Mouse (Mus musculus) limb, embryonic 10.5 days (tissue): ENCODE results near the gene Pum3. TPM values are rescaled to one million over a fixed set of nuclear protein-coding genes. Genes with fewer than 3 reads are reported as not detected.
A peak's percentile ranks its signal among the peaks of the same experiment; 100 is the strongest.

Experiments
- DNase-seq: peaks from one replicate; pipeline ENCODE4 v3.0.0-alpha.2; 2017; ENCODE audit warnings: low spot score
- H3K27ac ChIP-seq: fragments of 300-500 bp; sonication (generic); 2 replicates; pipeline ENCODE4 v1.5.1; 2016; ENCODE audit warnings: mild to moderate bottlenecking
- H3K27me3 ChIP-seq: fragments of 300-500 bp; sonication (generic); 2 replicates; pipeline ENCODE4 v1.6.1; 2016; ENCODE audit warnings: low read depth, mild to moderate bottlenecking; ENCODE audit not compliant: poor library complexity, severe bottlenecking
- H3K36me3 ChIP-seq: fragments of 300-500 bp; sonication (generic); 2 replicates; pipeline ENCODE4 v1.6.1; 2016; ENCODE audit warnings: mild to moderate bottlenecking, moderate library complexity
- H3K4me1 ChIP-seq: fragments of 300-500 bp; sonication (generic); 2 replicates; pipeline ENCODE4 v1.6.1; 2016
- H3K4me3 ChIP-seq: fragments of 300-500 bp; sonication (generic); 2 replicates; pipeline ENCODE4 v1.5.1; 2016; ENCODE audit warnings: mild to moderate bottlenecking, moderate library complexity
- H3K9me3 ChIP-seq: fragments of 300-500 bp; sonication (generic); replicated peaks from 2 replicates; pipeline ENCODE4 v1.6.1; 2016; ENCODE audit warnings: mild to moderate bottlenecking
- WGBS: fragments of 180-500 bp; shearing (Covaris S2); methylation state at CpG from one replicate; pipeline ENCODE4 v1.1.7; 2016; 5-methylcytosine and 5-hydroxymethylcytosine counted together
- polyA plus RNA-seq: library from polyadenylated mRNA; unstranded; fragments of >200 nt; fragmentation: Nextera tagmentation; extraction: Ambion mirVana; gene quantifications from 2 replicates; pipeline ENCODE4 v1.2.1, GENCODE M21; 2016

Gene Pum3
- polyA plus RNA-seq, 1 experiment from 2014 or later, result 92.5 TPM

DNA sequence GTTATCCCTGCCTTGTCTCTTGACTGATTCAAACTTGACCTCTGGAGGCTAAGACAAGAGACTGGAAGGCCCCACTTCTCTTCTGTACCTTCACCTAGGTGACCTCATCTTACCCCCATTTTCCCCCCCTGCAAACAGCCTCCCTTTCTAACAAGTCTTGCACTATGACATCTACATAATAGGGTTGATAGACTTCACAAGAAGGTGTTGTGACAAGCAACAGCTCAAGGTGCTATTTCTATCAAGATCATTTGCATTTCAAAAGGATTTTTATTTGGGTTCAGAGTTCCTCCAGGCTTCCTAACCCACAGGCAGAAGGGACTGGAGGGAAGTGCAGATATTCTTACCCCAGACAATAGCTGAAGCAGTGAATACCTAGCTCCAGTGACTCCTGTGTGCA is 44.3 kb downstream of the Pum3 start:
- peaks cover 65% of the 10 kb centered on the region for H3K36me3 ChIP-seq
- no peak overlapping the region for H3K27ac ChIP-seq
- no peak overlapping the region for H3K4me3 ChIP-seq
- H3K27me3 ChIP-seq, result no peaks in the 10 kb centered on the region
- DNase-seq, result no peak
- no peaks in the 10 kb centered on the region for H3K4me1 ChIP-seq
- H3K9me3 ChIP-seq, result no peaks in the 10 kb centered on the region

GRCm38 (mm10) chr19:27383266-27383665 is 46.4 kb downstream of the Pum3 start:
- Histone ChIP-seq H3K9me3 (no peaks in the 10 kb centered on the region), H3K27me3 (no peaks in the 10 kb centered on the region)
- WGBS, result 90% methylated on average over 5 of the region's 5 CpGs

DNA sequence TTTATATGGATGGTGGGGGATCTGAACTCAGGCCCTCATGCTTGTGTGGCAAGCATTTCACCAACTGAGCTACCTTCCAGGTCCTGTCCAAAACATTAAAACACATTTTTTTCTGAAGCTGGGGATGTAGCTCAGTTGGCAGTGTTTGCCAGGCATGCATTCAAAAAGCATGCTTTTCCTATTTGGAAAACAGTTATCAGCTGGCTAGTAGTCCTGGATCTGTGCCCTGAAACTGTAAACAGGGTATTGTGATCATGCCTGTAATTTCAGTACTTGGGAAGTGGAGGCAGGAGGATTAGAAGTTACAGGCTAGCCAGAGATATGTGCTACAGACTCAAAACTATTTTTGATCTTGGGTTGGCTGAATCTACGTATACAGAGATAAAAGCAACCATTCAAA is 47.5 kb downstream of the Pum3 start:
- no peaks in the 10 kb centered on the region for H3K4me1 ChIP-seq
- H3K9me3 ChIP-seq, result no peaks in the 10 kb centered on the region
- no peak for DNase-seq
- WGBS, result 91% methylated on average over 1 of the region's 1 CpGs
- no peak overlapping the region for H3K27ac ChIP-seq
- no peak overlapping the region for H3K4me3 ChIP-seq
- peaks cover 33% of the 10 kb centered on the region for H3K36me3 ChIP-seq
- H3K27me3 ChIP-seq, result no peaks in the 10 kb centered on the region

More at GRCm38 (mm10) chr19:27383266-27383665, 46.4 kb downstream of the Pum3 start:
- Histone ChIP-seq H3K27ac (no peak overlapping the region), H3K36me3 (peaks cover 45% of the 10 kb centered on the region), H3K4me1 (no peaks in the 10 kb centered on the region), H3K4me3 (no peak overlapping the region)
- no peak for DNase-seq

GRCm38 (mm10) chr19:27379712-27380401 is 49.8 kb downstream of the Pum3 start:
- 87% methylated on average over 2 of the region's 2 CpGs for WGBS
- Histone ChIP-seq H3K27me3 (no peaks in the 10 kb centered on the region), H3K4me1 (no peaks in the 10 kb centered on the region), H3K36me3 (peaks cover 10% of the 10 kb centered on the region), H3K27ac (no peak overlapping the region), H3K9me3 (no peaks in the 10 kb centered on the region), H3K4me3 (no peak overlapping the region)
- DNase-seq, result no peak

DNA sequence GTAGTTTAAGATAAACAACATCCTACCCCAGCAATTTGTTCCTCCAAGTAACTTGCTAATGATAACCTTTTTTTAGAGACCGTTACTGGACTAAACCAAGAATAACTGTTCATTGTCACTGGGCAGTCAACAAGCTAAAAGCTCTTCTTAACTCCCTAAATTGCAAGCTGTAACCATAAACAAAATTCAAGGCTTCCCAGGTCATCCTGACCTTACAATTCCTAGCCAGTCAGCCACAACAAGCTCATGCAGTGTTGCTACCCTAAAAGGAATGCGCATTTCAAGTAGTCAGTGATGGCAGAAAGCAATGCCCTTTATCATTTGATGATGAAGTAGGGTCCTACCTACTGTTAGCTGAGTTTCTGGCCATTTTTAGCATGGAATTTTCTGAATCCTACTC is 58.8 kb downstream of the Pum3 start:
- Histone ChIP-seq H3K4me1 (peaks cover 6% of the 10 kb centered on the region), H3K4me3 (no peak overlapping the region), H3K27me3 (no peaks in the 10 kb centered on the region), H3K27ac (no peak overlapping the region), H3K36me3 (no peaks in the 10 kb centered on the region), H3K9me3 (no peaks in the 10 kb centered on the region)
- no peak for DNase-seq
- WGBS, result 87% methylated on average over 2 of the region's 2 CpGs

- Histone ChIP-seq H3K4me3 (no peak overlapping the region), H3K27me3 (no peaks in the 10 kb centered on the region), H3K27ac (no peak overlapping the region), H3K36me3 (no peaks in the 10 kb centered on the region), H3K9me3 (no peaks in the 10 kb centered on the region), H3K4me1 (peaks cover 9% of the 10 kb centered on the region)
- 80% methylated on average over 2 of the region's 2 CpGs for WGBS
- DNase-seq, result no peak
These were observed 59.5 kb downstream of the Pum3 start for GRCm38 (mm10) chr19:27370174-27370573.

- Histone ChIP-seq H3K4me1 (peaks cover 15% of the 10 kb centered on the region), H3K27ac (no peak overlapping the region), H3K4me3 (no peak overlapping the region), H3K36me3 (no peaks in the 10 kb centered on the region), H3K9me3 (no peaks in the 10 kb centered on the region), H3K27me3 (no peaks in the 10 kb centered on the region)
- 90% methylated on average over 3 of the region's 3 CpGs for WGBS
- no peak for DNase-seq
These were observed 60.0 kb downstream of the Pum3 start for GRCm38 (mm10) chr19:27369461-27370135.

GRCm38 (mm10) chr19:27366113-27366746 is 63.4 kb downstream of the Pum3 start:
- no peaks in the 10 kb centered on the region for H3K27me3 ChIP-seq
- H3K27ac ChIP-seq, result no peak overlapping the region
- WGBS, result 81% methylated on average over 10 of the region's 10 CpGs
- H3K4me3 ChIP-seq, result no peak overlapping the region
- H3K4me1 ChIP-seq, result peaks cover 24% of the 10 kb centered on the region
- H3K36me3 ChIP-seq, result no peaks in the 10 kb centered on the region
- no peak for DNase-seq
- no peaks in the 10 kb centered on the region for H3K9me3 ChIP-seq

GRCm38 (mm10) chr19:27364521-27364931 is 65.1 kb downstream of the Pum3 start:
- Histone ChIP-seq H3K27me3 (no peaks in the 10 kb centered on the region), H3K9me3 (no peaks in the 10 kb centered on the region), H3K27ac (peak overlapping the region; percentile 64), H3K4me3 (peak overlapping the region; percentile 31), H3K4me1 (peaks cover 24% of the 10 kb centered on the region), H3K36me3 (no peaks in the 10 kb centered on the region)
- DNase-seq, result peak; percentile 63
- WGBS, result 3% methylated on average over 8 of the region's 8 CpGs

GRCm38 (mm10) chr19:27363891-27364290 is 65.7 kb downstream of the Pum3 start:
- peaks cover 24% of the 10 kb centered on the region for H3K4me1 ChIP-seq
- peak overlapping the region; percentile 31 for H3K4me3 ChIP-seq
- no peaks in the 10 kb centered on the region for H3K27me3 ChIP-seq
- H3K36me3 ChIP-seq, result no peaks in the 10 kb centered on the region
- H3K9me3 ChIP-seq, result no peaks in the 10 kb centered on the region
- no peak overlapping the region for H3K27ac ChIP-seq
- DNase-seq, result no peak
- 69% methylated on average over 4 of the region's 4 CpGs for WGBS

GRCm38 (mm10) chr19:27360381-27360780 is 69.2 kb downstream of the Pum3 start:
- H3K27ac ChIP-seq, result no peak overlapping the region
- no peaks in the 10 kb centered on the region for H3K27me3 ChIP-seq
- H3K4me3 ChIP-seq, result no peak overlapping the region
- DNase-seq, result no peak
- no peaks in the 10 kb centered on the region for H3K9me3 ChIP-seq
- H3K36me3 ChIP-seq, result no peaks in the 10 kb centered on the region
- peaks cover 16% of the 10 kb centered on the region for H3K4me1 ChIP-seq

DNA sequence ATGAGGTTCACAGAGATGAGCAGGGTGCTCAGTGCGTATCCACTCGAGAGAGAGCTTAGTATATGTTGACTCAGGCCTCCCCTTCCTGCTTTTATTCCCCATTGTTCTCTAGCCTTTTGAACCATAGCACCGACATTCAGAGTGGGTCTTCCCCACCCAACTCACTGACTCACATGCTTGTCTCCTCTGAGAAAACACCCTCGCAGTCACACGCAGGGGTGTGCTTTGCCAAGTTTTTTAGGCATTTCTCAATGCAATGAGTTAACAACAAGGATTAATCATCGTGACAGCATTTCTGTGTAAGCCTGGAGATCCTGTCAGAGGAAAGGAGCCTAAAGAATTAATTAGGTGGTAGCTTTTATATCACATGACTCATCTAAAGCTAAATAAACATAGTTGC is 77.9 kb downstream of the Pum3 start:
- Histone ChIP-seq H3K4me1 (no peaks in the 10 kb centered on the region), H3K36me3 (no peaks in the 10 kb centered on the region), H3K27ac (no peak overlapping the region), H3K9me3 (no peaks in the 10 kb centered on the region), H3K4me3 (no peak overlapping the region), H3K27me3 (no peaks in the 10 kb centered on the region)
- 83% methylated on average over 6 of the region's 6 CpGs for WGBS
- no peak for DNase-seq

DNA sequence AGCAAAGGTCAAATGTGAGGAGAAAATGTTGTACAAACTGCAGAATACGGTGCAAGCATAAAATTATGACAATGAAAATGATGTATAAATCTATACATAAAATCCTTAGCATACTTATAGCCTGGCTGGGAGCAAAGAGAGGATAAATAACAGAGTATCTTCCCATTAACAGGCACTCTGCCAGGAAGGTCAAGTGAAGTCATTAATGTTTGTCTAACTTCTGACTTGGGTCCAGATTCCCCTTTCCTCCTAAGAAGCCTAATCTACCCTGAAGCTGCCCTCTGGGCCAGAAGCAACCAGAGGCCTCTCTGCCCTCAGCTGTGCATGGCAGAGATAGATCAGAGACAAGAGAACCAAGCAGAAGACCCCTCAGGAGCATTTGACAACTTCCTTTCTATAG is 83.1 kb downstream of the Pum3 start:
- DNase-seq, result no peak
- 94% methylated on average over 1 of the region's 1 CpGs for WGBS
- H3K4me1 ChIP-seq, result no peaks in the 10 kb centered on the region
- no peaks in the 10 kb centered on the region for H3K9me3 ChIP-seq
- H3K4me3 ChIP-seq, result no peak overlapping the region
- no peaks in the 10 kb centered on the region for H3K36me3 ChIP-seq
- H3K27me3 ChIP-seq, result no peaks in the 10 kb centered on the region
- no peak overlapping the region for H3K27ac ChIP-seq
